Mouse (Mus musculus) megakaryocyte, embryonic 14.5 days (primary cell): ENCODE measurements around the gene Rgs9. TPM values are rescaled to one million over a fixed set of nuclear protein-coding genes. Genes with fewer than 3 reads are reported as not detected.
"Not testable (repeated sequence)": the region's sequence is repeated elsewhere in the genome, so short reads cannot be mapped to it uniquely, and the experiment has no call there.

ENCODE experiments used
- H3K27me3 ChIP-seq: replicated peaks from 2 replicates; pipeline ENCODE3; 2012; ENCODE audit warnings: inconsistent platforms
- H3K36me3 ChIP-seq: replicated peaks from 2 replicates; pipeline ENCODE3; 2012; ENCODE audit warnings: low read length, inconsistent platforms, mixed read lengths
- H3K4me1 ChIP-seq: 2 replicates; pipeline ENCODE4 v1.6.1; 2012; ENCODE audit warnings: inconsistent platforms
- H3K4me3 ChIP-seq: replicated peaks from 2 replicates; pipeline ENCODE3; 2012; ENCODE audit warnings: moderate library complexity, mild to moderate bottlenecking, inconsistent platforms
- H3K9me3 ChIP-seq: 2 replicates; pipeline ENCODE4 v1.6.1; 2012; ENCODE audit warnings: inconsistent platforms
- FLI1 ChIP-seq: IDR thresholded peaks from 2 replicates; pipeline ENCODE4 v1.6.1; 2012; ENCODE audit warnings: low read length, inconsistent platforms, mixed read lengths
- GATA1 ChIP-seq: IDR thresholded peaks from 3 replicates; pipeline ENCODE4 v1.6.1; 2012; ENCODE audit warnings: mixed read lengths, low read length, inconsistent platforms, borderline replicate concordance
- polyA plus RNA-seq: library from polyadenylated mRNA; stranded (reverse); fragments of >175 nt; gene quantifications from 2 replicates; pipeline ENCODE4 v1.2.3, GENCODE M21; 2012; ENCODE audit warnings: low replicate concordance; ENCODE audit not compliant: insufficient read depth

Gene Rgs9
- polyA plus RNA-seq, result 1.7 and 3.2 TPM in 2 replicates

DNA sequence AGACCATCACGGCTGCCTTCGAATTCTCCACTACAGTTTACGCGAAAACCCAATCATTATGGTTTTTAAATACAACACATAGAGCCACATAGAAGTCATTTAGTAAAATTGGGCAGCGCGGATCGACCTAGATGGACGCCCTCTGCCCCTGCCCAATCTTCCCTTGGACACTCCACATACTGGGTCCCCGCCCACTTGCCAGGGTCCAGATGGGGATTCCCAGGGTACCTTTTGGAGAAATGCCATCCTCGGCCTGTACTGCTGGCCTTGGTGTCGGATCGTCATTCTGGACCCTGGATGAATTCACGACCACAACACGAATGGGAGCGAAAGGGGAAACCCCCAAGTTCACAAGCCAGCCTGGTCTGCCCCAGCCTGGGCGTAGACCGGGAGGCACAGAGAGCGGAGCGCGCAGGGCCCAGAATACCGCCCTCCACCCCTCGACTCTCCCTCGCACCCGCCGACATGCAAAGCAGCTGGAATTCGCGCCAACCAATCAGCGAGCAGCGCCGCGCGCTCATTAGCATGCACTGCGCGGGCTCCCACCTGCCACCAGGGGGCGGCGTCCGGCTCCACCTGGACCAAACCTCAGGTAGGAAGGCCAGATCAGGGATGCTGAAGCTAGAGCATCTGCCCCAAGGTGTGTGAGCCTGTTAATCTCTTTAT is at the start of gene Rgs9:
Gene Rgs9 (minus strand): TSS at position 420 of the 666 bp plus-strand sequence.
- H3K36me3 ChIP-seq, result no peaks in the 10 kb centered on the region
- peaks cover 45% of the 10 kb centered on the region for H3K4me1 ChIP-seq
- peak within 1 kb of the TSS; percentile 90 for H3K4me3 ChIP-seq
- H3K27me3 ChIP-seq, result peaks cover 34% of the 10 kb centered on the region
- no peaks in the 10 kb centered on the region for H3K9me3 ChIP-seq
- TF ChIP-seq GATA1 (no peak), FLI1 (no peak)

DNA sequence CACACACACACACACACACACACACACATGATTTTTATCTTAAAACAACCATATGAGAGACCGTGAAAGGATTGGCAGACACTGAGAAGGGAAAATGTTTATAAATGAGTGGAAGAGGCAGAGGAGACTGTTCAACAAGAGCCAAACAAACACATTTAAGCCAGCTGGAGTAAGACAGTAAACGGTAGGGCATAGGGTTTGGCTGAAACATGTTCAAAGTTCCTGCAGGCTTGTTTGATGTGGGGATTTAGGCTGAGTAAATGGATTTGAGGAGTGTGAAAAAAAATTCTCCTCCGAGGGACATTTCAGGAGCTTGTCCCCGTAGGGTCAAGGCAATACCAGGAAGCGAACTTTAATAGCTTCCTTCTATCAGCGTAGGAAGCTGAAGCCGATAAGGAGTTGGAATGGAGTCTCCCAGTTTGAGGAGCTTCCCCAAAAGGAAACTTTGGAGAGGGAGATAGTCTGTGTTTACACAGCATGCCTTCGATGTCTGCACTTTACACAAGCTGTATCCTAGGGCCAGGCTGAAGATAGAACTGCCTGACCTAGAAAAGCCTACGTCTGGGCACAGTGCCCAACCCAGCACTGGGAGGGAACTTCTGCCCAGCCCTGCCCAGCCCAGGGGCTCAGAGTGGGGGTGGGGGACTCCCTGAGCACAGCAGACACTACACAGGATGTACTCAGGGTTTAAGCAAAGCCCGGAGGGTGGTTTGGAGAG is 49.5 kb upstream of the Rgs9 start:
- Histone ChIP-seq H3K27me3 (no peaks in the 10 kb centered on the region), H3K4me1 (peaks cover 96% of the 10 kb centered on the region), H3K36me3 (no peaks in the 10 kb centered on the region), H3K9me3 (no peaks in the 10 kb centered on the region), H3K4me3 (peak overlapping the region; percentile 86)
- no peak for TF ChIP-seq GATA1
- no peak for TF ChIP-seq FLI1

DNA sequence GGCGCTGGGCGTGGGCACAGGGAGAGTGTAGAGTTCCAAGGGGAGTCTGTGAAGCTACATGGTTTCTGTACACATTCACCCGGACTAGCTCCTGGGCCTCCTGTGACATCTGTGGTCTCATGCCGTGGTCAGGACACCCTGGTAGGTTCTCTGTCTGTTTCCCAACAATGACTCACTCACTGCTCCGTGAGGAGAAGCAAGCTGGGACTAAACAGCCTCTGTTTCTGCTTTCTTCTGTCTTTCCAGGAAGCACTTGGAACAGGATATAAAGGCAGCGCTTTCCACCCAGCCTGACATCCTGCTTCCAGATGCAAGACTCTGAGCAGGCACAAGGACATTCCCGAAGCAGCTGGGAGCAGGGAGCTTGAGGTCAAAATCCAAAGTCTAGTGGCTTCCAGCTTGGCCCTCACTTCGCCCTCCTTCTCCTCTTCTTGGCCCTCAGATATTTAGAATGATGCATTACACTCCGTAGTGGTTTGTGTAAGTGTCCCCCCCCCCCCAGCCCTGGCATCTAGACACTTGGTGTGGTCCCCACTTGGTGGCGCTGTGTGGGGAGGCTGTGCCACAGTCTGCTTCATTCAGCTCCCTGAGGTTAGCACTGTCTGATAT is 46.2 kb upstream of the Rgs9 start:
- Histone ChIP-seq H3K4me3 (peak overlapping the region; percentile 73), H3K9me3 (no peaks in the 10 kb centered on the region), H3K4me1 (peaks cover 78% of the 10 kb centered on the region), H3K27me3 (no peaks in the 10 kb centered on the region), H3K36me3 (no peaks in the 10 kb centered on the region)
- TF ChIP-seq GATA1, result no peak
- TF ChIP-seq FLI1, result no peak

DNA sequence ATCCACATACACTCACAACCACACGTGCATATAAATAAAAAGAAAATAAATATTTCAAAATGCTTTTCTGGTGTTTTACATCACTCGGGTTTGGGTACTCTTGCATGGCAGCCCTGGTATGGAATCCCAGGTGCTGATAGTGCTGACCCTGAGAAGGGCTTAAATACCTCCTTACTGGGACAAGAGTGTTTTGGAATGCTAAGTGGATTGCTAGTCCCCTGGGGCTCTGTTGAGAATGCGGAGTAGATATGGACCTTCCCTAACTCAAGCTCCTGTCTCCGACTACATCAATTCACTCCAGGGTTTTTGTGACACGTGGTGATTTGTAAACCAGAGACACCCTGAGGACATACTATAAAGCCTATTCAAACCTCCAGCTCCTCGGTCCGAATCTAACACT is 45.6 kb upstream of the Rgs9 start:
- TF ChIP-seq GATA1 (no peak), FLI1 (no peak)
- H3K27me3 ChIP-seq, result no peaks in the 10 kb centered on the region
- H3K36me3 ChIP-seq, result no peaks in the 10 kb centered on the region
- no peaks in the 10 kb centered on the region for H3K9me3 ChIP-seq
- peaks cover 72% of the 10 kb centered on the region for H3K4me1 ChIP-seq
- H3K4me3 ChIP-seq, result no peak overlapping the region

DNA sequence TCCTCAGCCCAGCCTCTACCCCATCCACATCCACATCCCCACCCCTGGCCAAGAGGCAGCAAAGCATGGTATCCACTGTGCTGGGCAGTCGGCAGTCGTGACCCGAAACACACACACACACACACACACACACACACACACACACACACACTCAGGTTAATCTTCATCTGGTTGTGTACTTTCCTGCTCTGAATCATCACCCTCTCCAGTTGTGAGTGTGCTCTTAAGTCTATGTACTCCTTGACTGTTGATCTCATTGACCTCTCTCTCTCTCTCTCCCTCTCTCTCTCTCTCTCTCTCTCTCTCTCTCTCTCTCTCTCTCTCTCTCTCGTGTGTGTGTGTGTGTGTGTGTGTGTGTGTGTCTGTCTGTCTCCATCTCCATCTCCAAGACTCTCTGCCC is 44.7 kb upstream of the Rgs9 start:
- not testable (repeated sequence) for H3K9me3 ChIP-seq, H3K4me3 ChIP-seq, H3K36me3 ChIP-seq, H3K27me3 ChIP-seq
- peaks cover 64% of the 10 kb centered on the region for H3K4me1 ChIP-seq

DNA sequence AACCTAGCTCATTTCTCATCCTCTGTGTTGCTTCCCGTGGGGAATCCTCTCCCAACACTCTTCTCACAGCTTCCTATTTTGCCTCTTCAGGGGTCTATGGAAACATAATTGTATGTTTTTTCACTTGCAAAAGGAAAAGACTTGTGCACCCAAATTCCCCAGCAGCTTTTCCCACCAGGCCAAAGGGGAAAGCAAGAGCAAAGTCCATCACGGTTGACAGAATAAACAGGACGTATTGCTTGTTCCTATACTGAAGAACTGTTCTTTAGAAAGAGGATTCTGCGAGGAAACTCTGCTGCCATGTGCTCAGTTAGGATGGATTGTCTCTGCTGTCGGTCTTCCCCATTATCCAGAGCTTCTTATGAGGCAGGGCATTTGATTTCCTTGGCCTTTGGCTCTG is 42.6 kb upstream of the Rgs9 start:
- no peak overlapping the region for H3K4me3 ChIP-seq
- TF ChIP-seq GATA1, result no peak
- peaks cover 62% of the 10 kb centered on the region for H3K4me1 ChIP-seq
- H3K36me3 ChIP-seq, result no peaks in the 10 kb centered on the region
- no peaks in the 10 kb centered on the region for H3K27me3 ChIP-seq
- no peaks in the 10 kb centered on the region for H3K9me3 ChIP-seq

DNA sequence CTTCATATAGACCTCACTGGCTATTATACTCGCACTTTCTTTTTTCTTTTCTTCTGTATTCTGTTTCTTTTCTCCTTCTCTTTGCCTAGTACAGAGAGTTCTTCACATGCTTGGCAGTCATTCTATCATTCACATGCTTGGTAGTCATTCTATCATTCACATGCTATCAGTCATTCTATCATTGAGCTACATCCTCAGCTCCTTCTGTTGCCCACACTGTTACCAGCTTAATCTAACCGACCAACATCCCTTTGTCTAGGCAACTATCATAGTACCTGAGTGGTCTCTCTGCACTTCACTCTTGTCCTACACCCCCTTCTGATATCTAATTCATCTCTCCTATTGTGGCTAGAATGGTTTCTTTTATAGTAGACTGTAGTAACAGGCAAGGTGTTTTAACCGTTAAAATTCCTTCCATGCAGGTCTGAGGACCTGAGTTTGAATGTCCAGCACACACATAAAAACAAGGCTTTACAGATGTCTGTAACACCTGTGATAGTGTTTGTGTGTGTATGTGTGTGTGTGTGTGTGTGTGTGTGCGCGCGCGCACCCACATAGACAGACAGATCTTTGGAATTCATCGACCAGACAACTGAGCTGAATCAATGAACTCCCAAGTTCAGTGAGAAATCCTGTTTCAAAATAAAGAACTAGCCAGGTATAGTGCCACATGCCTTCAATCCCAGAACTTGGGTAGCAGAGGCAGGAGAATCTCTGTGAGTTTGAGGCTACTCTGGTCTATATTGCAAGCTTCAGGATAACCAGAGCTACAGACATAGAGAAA is 41.4 kb upstream of the Rgs9 start:
- TF ChIP-seq GATA1 (no peak), FLI1 (no peak)
- peaks cover 60% of the 10 kb centered on the region for H3K4me1 ChIP-seq
- no peaks in the 10 kb centered on the region for H3K27me3 ChIP-seq
- no peaks in the 10 kb centered on the region for H3K9me3 ChIP-seq
- no peak overlapping the region for H3K4me3 ChIP-seq
- no peaks in the 10 kb centered on the region for H3K36me3 ChIP-seq

DNA sequence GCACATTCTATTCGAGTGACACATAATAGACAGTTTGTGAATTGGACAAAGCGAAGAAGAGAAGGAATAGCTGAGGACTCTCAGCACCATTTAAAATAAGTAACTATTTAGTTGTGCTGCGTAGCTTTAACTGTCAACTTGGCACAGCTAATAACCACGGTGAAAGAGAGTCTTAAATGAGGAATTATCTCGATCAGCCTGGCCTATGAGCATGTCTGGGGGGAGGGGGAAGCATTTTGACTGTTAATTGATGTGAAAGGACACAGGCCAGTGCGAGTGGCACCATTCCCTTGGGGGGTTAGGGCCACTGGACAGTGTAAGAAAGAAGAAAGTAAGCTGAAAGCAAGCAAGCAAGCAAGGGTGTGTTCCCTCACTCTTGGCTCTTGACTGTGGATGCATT is 38.0 kb upstream of the Rgs9 start:
- Histone ChIP-seq H3K36me3 (no peaks in the 10 kb centered on the region), H3K4me1 (peaks cover 67% of the 10 kb centered on the region), H3K4me3 (peak overlapping the region; percentile 44), H3K27me3 (no peaks in the 10 kb centered on the region), H3K9me3 (no peaks in the 10 kb centered on the region)
- TF ChIP-seq GATA1, result no peak
- TF ChIP-seq FLI1, result no peak

DNA sequence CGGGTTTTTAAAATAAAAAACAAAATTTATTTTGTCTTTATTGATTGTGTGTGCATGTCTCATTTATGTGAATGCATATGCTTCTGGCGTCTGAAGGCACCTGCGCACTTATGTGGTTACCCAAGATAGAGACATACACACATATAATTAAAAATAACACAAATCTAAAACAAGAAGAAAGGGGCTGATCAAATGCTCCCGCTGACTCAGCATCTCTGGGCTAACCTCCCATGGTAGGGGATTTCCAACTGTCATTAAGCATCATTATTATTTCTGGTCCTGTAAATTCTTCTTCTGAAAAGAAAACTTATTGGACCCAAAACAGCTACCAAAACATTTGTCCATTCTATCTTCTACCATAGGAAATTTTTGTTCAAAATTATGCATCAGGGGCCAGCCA is 36.8 kb upstream of the Rgs9 start:
- TF ChIP-seq GATA1 (no peak), FLI1 (no peak)
- Histone ChIP-seq H3K36me3 (no peaks in the 10 kb centered on the region), H3K4me1 (peaks cover 68% of the 10 kb centered on the region), H3K9me3 (no peaks in the 10 kb centered on the region), H3K4me3 (no peak overlapping the region), H3K27me3 (no peaks in the 10 kb centered on the region)

DNA sequence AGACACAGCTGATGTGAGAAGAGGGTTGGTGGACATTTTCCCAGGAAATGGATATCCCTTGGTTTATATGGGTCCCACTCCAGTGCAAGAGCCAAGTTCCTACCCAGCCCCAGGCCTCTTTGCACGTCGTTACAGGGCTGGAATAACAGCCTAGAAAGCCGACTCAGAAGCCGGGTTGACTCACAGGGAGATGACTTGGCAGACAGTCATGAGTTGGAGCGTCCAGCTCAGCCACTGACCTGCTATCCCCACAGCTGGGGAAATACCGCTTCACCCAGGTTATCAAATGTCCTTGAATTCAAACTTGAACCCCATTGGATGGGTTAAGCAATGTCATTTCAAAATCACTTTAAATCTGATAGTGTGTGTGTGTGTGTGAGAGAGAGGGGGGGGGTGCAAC is 34.8 kb upstream of the Rgs9 start:
- H3K4me1 ChIP-seq, result peaks cover 80% of the 10 kb centered on the region
- no peak for TF ChIP-seq GATA1
- TF ChIP-seq FLI1, result no peak

More for the DNA sequence above, 34.8 kb upstream of the Rgs9 start:
- Histone ChIP-seq H3K36me3 (no peaks in the 10 kb centered on the region), H3K9me3 (no peaks in the 10 kb centered on the region), H3K4me3 (peak overlapping the region; percentile 76), H3K27me3 (peaks cover 2% of the 10 kb centered on the region)
